Mouse (Mus musculus) lung, postnatal 0 days (tissue): Measurements from ENCODE around the gene Ppara. TPM values are rescaled to one million over a fixed set of nuclear protein-coding genes. Genes with fewer than 3 reads are reported as not detected.
A peak's percentile ranks its signal among the peaks of the same experiment; 100 is the strongest.

Experiments used
- ATAC-seq: fragments of 200-750 bp; cut with Nextera tagmentation; 2 replicates; pipeline ENCODE4 v1.8.0; 2017; ENCODE audit warnings: moderate library complexity
- DNase-seq: peaks from one replicate; pipeline ENCODE4 v3.0.0-alpha.2; 2016; ENCODE audit warnings: low spot score
- H3K27ac ChIP-seq: fragments of 300-500 bp; sonication (generic); 2 replicates; pipeline ENCODE4 v1.5.1; 2014; ENCODE audit warnings: antibody characterized with exemption, mild to moderate bottlenecking, low read length, mixed read lengths
- H3K27me3 ChIP-seq: fragments of 300-500 bp; sonication (generic); replicated peaks from 2 replicates; pipeline ENCODE4 v1.6.1; 2014; ENCODE audit warnings: low read length, mixed read lengths; ENCODE audit not compliant: insufficient read depth
- H3K36me3 ChIP-seq: fragments of 300-500 bp; sonication (generic); 2 replicates; pipeline ENCODE4 v1.6.1; 2014; ENCODE audit warnings: low read length, mixed read lengths; ENCODE audit not compliant: insufficient read depth
- H3K4me1 ChIP-seq: fragments of 300-500 bp; sonication (generic); 2 replicates; pipeline ENCODE4 v1.6.1; 2014; ENCODE audit warnings: antibody characterized with exemption, low read depth, low read length, mixed read lengths; ENCODE audit not compliant: insufficient read depth
- H3K4me2 ChIP-seq: fragments of 300-500 bp; sonication (generic); replicated peaks from 2 replicates; pipeline ENCODE4 v1.6.1; 2014; ENCODE audit warnings: low read depth, mild to moderate bottlenecking, low read length, moderate library complexity, mixed read lengths
- H3K4me3 ChIP-seq: fragments of 300-500 bp; sonication (generic); 2 replicates; pipeline ENCODE4 v1.5.1; 2014; ENCODE audit warnings: low read depth, low read length
- H3K9ac ChIP-seq: fragments of 300-500 bp; sonication (generic); replicated peaks from 2 replicates; pipeline ENCODE4 v1.6.1; 2014; ENCODE audit warnings: low read depth, mild to moderate bottlenecking
- H3K9me3 ChIP-seq: fragments of 300-500 bp; sonication (generic); 2 replicates; pipeline ENCODE4 v1.6.1; 2016; ENCODE audit warnings: low read length, mixed read lengths
- CTCF ChIP-seq: IDR thresholded peaks from 2 replicates; pipeline ENCODE4 v1.5.1; 2016; ENCODE audit warnings: antibody characterized with exemption, mild to moderate bottlenecking
- EP300 ChIP-seq: IDR thresholded peaks from 2 replicates; pipeline ENCODE4 v1.6.1; 2016; ENCODE audit warnings: antibody characterized with exemption, mild to moderate bottlenecking, control low read depth
- WGBS: fragments of 180-500 bp; shearing (Covaris S2); extraction: QIAGEN DNeasy Blood & Tissue Kit; methylation state at CpG from one replicate; pipeline ENCODE4 v1.1.7; 2014; 5-methylcytosine and 5-hydroxymethylcytosine counted together
- microRNA counts: library from miRNA; unstranded; fragments of <30 nt; microRNA quantifications from one replicate; lab custom pipeline; 2015
- microRNA-seq: library from miRNA; unstranded; fragments of <30 nt; microRNA quantifications from one replicate; pipeline ENCODE4, GENCODE M21; 2016
- polyA plus RNA-seq: library from polyadenylated mRNA; unstranded; fragments of >200 nt; fragmentation: Nextera tagmentation; extraction: Ambion mirVana; gene quantifications from 2 replicates; pipeline ENCODE4 v1.2.1, GENCODE M21; 2015

Gene Ppara
- polyA plus RNA-seq, 1 experiment from 2014 or later = 5.1 TPM

- DNase-seq = no peak
- H3K9ac ChIP-seq = no peak overlapping the region
- no peak overlapping the region for H3K4me2 ChIP-seq
- H3K4me3 ChIP-seq = no peak overlapping the region
- no peaks in the 10 kb centered on the region for H3K36me3 ChIP-seq
- H3K27ac ChIP-seq = no peak overlapping the region
- no peaks in the 10 kb centered on the region for H3K27me3 ChIP-seq
- H3K4me1 ChIP-seq = no peaks in the 10 kb centered on the region
- H3K9me3 ChIP-seq = no peaks in the 10 kb centered on the region
- no peak for ATAC-seq
- WGBS = 74% methylated on average over 12 of the region's 12 CpGs
- peak; percentile 41 for TF ChIP-seq CTCF
- TF ChIP-seq EP300 = no peak
Measured at GRCm38 (mm10) chr15:85851656-85852392, 117.0 kb downstream of the Ppara start.

MicroRNAs encoded within 50 kb of the gene (microRNA counts, 519-probe panel; counts per million panel counts)
- microRNA mmu-let-7b (lab: Ali Mortazavi, UCI) = 7,023 counts per million, percentile 93 among the panel's probes with 10 or more counts
- 7,053 counts per million, percentile 94 among the panel's probes with 10 or more counts for microRNA mmu-let-7c (lab: Ali Mortazavi, UCI)

Small RNA genes lying within 50 kb of the gene (microRNA-seq; reads per million reads assigned to microRNA genes)
- gene Mirlet7b (6,774 reads per million, percentile 92 among the genes with 10 or more reads in this experiment), gene Mirlet7c-2 (271 reads per million, percentile 59 among the genes with 10 or more reads in this experiment)

Other genes starting within 250 kb of the Ppara start
- not detected in 2 replicates for gene 7530416G11Rik, start 231.8 kb upstream of the Ppara start, polyA plus RNA-seq
- 11.3 and 14.9 TPM in 2 replicates for gene Wnt7b, start 152.5 kb upstream of the Ppara start, polyA plus RNA-seq
- gene Cdpf1, start 76.7 kb downstream of the Ppara start, polyA plus RNA-seq = 46.8 and 48.3 TPM in 2 replicates
- 0.04 and 0.08 TPM in 2 replicates for gene Pkdrej, start 86.8 kb downstream of the Ppara start, polyA plus RNA-seq
- gene Ttc38, start 97.3 kb downstream of the Ppara start, polyA plus RNA-seq = 8.7 and 9.1 TPM in 2 replicates
- gene Gtse1, start 124.8 kb downstream of the Ppara start, polyA plus RNA-seq = 1.5 and 2.3 TPM in 2 replicates
- 26.5 and 26.6 TPM in 2 replicates for gene Trmu, start 144.3 kb downstream of the Ppara start, polyA plus RNA-seq